Mouse (Mus musculus) macrophage (primary cell): ENCODE results near the gene Kcnh4. TPM values are rescaled to one million over a fixed set of nuclear protein-coding genes. Genes with fewer than 3 reads are reported as not detected.

Experiments used
- H3K27ac ChIP-seq: fragments of 350-480 bp; formaldehyde crosslinking; 2 replicates; pipeline ENCODE4 v1.9.0; 2021
- H3K36me3 ChIP-seq: fragments of 350-480 bp; formaldehyde crosslinking; 2 replicates; pipeline ENCODE4 v1.9.0; 2021; ENCODE audit errors: inconsistent target
- H3K4me3 ChIP-seq: fragments of 350-480 bp; formaldehyde crosslinking; 2 replicates; pipeline ENCODE4 v1.9.0; 2021; ENCODE audit errors: inconsistent target
- H3K79me2 ChIP-seq: fragments of 350-480 bp; formaldehyde crosslinking; 2 replicates; pipeline ENCODE4 v1.9.0; 2021; ENCODE audit errors: inconsistent target
- WGBS: methylation state at CpG from one replicate; pipeline ENCODE4 v1.1.7; 2026; ENCODE audit warnings: inconsistent platforms; ENCODE audit not compliant: missing documents; 5-methylcytosine and 5-hydroxymethylcytosine counted together
- polyA plus RNA-seq: library from polyadenylated mRNA; stranded (reverse); fragments of 250-400 nt; gene quantifications from 3 replicates; pipeline ENCODE4 v1.2.4, GENCODE M21; 2018; ENCODE audit warnings: inconsistent platforms

The Kcnh4 gene
- polyA plus RNA-seq, 1 experiment from 2014 or later = not detected

DNA sequence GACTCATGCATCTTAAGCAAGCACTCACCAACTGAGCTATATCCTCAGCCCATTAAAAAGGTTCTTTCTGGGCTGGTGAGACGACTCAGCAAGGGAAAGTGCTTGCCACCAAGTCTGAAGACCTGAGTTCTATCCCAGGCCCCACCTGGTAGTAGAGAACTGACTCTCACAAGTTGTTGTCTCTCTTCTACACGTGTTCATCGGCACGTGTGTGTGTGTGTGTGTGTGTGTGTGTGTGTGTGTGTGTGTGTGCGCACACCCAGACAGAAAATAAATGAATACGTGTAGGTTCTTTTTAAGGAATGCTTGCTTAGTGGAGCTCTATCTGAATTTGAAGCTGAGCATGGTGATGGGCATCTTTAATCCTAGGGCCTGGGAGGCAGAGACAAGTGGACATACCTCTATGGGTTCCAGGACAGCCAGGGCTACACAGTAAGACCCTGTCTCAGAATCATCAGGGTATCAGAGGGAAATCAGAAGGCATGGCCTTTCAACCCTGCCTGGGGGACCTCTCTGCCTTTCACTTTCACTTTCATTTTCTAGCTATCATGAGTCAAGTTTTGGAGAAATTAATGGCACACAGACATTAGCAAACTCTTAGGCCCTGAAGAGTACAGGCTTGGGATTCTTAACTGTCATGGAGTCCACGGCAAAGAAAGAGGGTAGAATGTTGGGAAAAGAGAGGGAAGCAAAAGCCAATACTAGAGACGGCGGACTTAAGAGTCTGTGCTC lies 24.4 kb downstream of the Kcnh4 start:
- peak overlapping the region; percentile 99 for H3K27ac ChIP-seq
- peak overlapping the region; percentile 100 for H3K4me3 ChIP-seq
- 57% methylated on average over 8 of the region's 9 CpGs for WGBS
- no peaks in the 10 kb centered on the region; the same call in 1 of the 2 replicates for H3K36me3 ChIP-seq
- H3K79me2 ChIP-seq = peaks cover 77% of the 10 kb centered on the region

- Histone ChIP-seq H3K36me3 (peaks cover 13% of the 10 kb centered on the region; the same call in 1 of the 2 replicates), H3K27ac (peak overlapping the region; percentile 56)
- 77% methylated on average over 6 of the region's 6 CpGs for WGBS
Measured at GRCm38 (mm10) chr11:100730477-100731205, 29.1 kb downstream of the Kcnh4 start.

GRCm38 (mm10) chr11:100729976-100730375 lies 29.8 kb downstream of the Kcnh4 start:
- 19% methylated on average over 4 of the region's 4 CpGs for WGBS
- Histone ChIP-seq H3K27ac (no peak overlapping the region), H3K4me3 (no peak overlapping the region), H3K79me2 (peaks cover 100% of the 10 kb centered on the region), H3K36me3 (peaks cover 13% of the 10 kb centered on the region; the same call in 1 of the 2 replicates)

More at GRCm38 (mm10) chr11:100730477-100731205, 29.1 kb downstream of the Kcnh4 start:
- no peak overlapping the region for H3K4me3 ChIP-seq
- peaks cover 100% of the 10 kb centered on the region for H3K79me2 ChIP-seq

GRCm38 (mm10) chr11:100728601-100729000 lies 31.1 kb downstream of the Kcnh4 start:
- H3K79me2 ChIP-seq = peaks cover 100% of the 10 kb centered on the region
- no peak overlapping the region for H3K4me3 ChIP-seq
- WGBS = 95% methylated on average over 6 of the region's 6 CpGs
- peaks cover 13% of the 10 kb centered on the region; the same call in 1 of the 2 replicates for H3K36me3 ChIP-seq
- H3K27ac ChIP-seq = no peak overlapping the region

- Histone ChIP-seq H3K27ac (no peak overlapping the region), H3K4me3 (no peak overlapping the region), H3K79me2 (peaks cover 100% of the 10 kb centered on the region), H3K36me3 (peaks cover 13% of the 10 kb centered on the region; the same call in 1 of the 2 replicates)
- WGBS = 100% methylated on average over 3 of the region's 3 CpGs
Measured at GRCm38 (mm10) chr11:100727201-100727600, 32.5 kb downstream of the Kcnh4 start.

DNA sequence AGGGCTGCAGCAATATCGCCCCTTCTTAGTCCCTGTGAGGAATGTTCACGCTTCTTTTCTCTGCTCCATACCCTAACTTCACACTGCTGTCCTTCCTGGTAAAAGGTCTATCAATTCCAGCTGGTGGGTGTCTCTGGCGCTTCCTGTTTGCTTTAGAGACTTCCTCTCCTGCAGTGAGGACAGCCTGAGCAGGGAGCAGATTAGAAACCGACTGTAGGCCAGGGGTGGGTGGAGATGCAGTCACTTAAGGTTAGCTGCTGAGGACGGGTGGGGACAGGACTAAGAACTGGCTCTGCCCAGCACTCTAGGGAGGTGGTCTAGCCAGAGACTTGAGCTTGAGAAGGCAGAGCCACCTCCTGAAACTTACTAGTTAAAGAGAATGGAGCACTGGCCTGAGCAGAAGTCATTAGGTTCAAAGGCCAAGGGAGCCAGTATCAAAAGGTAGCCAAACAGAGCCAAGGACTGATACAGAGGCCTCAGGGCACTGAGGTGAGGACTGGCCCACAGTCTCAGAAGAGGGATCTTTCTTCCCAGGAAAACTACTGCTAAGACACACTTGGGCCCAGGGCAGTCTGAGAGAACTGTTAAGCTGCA lies 34.7 kb downstream of the Kcnh4 start:
- Histone ChIP-seq H3K36me3 (peaks cover 13% of the 10 kb centered on the region; the same call in 1 of the 2 replicates), H3K4me3 (no peak overlapping the region), H3K79me2 (peaks cover 100% of the 10 kb centered on the region), H3K27ac (peak overlapping the region; percentile 88)
- 28% methylated on average over 5 of the region's 5 CpGs for WGBS

DNA sequence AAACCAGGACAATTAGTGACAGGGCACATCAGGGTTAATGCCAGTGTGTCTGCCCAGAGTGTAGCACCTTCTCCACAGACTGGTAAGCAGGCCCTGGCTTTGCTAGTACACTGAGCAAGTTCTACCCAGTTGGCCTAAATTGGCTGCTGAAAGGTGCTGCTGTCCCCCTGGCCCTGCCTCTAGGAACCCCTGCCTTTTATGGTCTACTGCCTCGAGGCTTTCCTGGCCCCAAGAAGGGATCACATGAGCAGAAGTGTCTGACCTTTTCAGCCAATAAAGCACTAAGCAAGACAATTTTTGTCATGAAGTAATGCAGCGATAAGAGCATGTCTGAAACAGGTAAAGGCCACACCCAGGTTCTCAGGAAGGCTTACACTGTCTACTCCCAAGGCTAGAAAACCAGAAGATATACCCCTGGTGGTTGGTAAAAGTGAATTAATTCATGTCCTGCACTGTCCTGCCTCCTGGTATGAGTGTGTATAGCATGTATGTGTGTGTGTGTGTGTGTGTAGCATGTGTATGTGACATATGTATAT lies 37.2 kb downstream of the Kcnh4 start:
- Histone ChIP-seq H3K4me3 (no peak overlapping the region), H3K79me2 (peaks cover 96% of the 10 kb centered on the region), H3K27ac (peak overlapping the region; percentile 94), H3K36me3 (peaks cover 9% of the 10 kb centered on the region)
- WGBS = 47% methylated on average over 2 of the region's 2 CpGs

DNA sequence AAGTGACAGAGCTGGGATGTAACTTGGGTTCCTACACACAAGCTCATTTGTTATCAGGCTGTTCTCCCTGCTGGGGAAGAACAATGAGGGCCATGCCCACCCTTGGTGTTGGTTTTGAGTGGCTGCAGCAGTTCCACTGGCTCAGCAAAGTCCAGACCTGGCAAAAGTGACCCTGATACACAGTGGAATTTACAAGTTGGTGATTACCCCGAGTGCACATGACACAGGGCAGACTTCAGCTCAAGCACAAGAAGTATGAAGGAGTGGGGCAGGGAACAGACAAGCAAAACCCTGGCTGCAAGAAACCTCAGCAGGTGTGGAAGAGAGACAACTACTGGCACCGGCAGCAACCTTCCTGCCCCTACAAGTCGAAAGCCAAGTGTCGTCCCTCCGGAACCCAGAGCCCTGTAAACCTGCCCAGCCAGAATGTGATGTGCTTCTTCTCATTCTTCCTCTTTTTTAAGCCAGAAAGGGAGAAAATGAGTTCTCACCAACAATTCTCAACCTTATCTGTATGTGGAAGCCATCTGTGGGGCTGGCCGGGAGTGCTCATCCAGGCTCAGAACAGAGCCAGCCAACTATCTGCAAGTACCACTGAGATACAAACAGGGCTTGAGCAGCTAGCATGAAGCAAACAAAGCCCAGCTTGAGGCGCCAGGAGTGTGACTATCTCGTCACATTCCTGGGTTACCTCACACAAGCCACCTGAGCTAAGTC lies 37.8 kb downstream of the Kcnh4 start:
- Histone ChIP-seq H3K27ac (peak overlapping the region; percentile 94), H3K4me3 (no peak overlapping the region), H3K36me3 (peaks cover 15% of the 10 kb centered on the region), H3K79me2 (peaks cover 96% of the 10 kb centered on the region)
- WGBS = 27% methylated on average over 8 of the region's 8 CpGs

GRCm38 (mm10) chr11:100721254-100721653 lies 38.5 kb downstream of the Kcnh4 start:
- peaks cover 22% of the 10 kb centered on the region for H3K36me3 ChIP-seq
- peak overlapping the region; percentile 94 for H3K27ac ChIP-seq
- H3K79me2 ChIP-seq = peaks cover 96% of the 10 kb centered on the region
- WGBS = 2% methylated on average over 4 of the region's 4 CpGs
- H3K4me3 ChIP-seq = no peak overlapping the region

DNA sequence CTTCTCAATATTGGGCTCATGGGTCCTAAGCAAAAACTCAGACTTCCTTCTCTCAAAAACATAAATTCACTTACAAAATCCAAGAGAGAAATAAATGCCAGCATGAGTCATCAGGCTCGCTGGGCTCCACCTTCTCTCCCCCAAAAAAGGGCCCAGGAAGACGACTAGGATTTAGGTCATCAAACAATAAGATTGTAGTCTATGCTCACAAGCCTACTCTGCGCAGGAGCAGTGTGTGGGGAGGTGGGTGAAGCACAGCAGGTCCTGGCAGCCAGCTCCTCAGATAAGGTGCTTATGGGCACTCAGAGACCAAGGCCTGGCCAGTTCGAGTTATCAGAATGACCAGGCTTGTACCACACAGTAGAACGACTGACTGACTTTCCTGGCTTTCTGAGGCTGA lies 39.4 kb downstream of the Kcnh4 start:
- 16% methylated on average over 5 of the region's 5 CpGs for WGBS
- peaks cover 96% of the 10 kb centered on the region for H3K79me2 ChIP-seq
- H3K4me3 ChIP-seq = no peak overlapping the region
- peak overlapping the region; percentile 94 for H3K27ac ChIP-seq
- H3K36me3 ChIP-seq = peaks cover 30% of the 10 kb centered on the region

DNA sequence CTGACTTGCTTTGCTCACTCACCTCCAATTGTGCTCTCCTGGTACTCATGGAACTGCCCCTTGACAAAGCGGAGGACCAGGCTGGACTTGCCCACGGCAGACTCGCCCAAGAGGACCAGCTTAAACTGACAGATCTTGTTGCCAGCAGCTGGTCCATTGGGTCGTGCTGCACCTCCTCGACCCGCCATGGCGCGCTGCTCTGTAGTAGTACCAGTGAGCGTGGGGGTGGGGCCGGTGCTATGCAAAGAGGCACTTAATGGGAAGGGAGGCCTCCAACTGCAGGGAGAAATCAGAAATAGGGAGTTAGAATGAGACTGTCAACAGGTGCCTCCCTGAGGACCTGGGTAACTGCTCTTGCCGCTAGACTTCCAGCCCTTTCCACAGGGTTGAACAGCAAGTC lies 39.8 kb downstream of the Kcnh4 start:
- 86% methylated on average over 11 of the region's 11 CpGs for WGBS
- Histone ChIP-seq H3K79me2 (peaks cover 93% of the 10 kb centered on the region), H3K36me3 (peaks cover 33% of the 10 kb centered on the region), H3K27ac (peak overlapping the region; percentile 94), H3K4me3 (no peak overlapping the region)

DNA sequence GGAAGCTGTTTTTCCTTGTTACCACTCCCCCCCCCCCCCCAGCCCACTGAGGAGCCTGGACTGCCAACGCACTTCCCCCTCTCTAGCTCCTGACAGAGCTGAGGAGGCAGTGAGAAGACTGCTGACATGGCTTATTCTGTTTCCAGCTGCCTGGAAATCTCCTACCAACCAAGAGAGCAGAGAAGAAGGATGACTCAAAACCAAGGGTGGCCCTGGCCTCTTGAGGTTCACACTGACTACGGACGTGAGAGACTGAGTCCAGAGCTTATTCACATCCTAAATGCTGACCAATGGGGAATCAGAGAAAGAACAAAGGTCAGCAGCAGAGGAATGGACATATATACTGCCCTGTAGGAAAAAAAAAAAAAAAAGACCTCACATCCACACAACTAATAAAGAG lies 40.4 kb downstream of the Kcnh4 start:
- Histone ChIP-seq H3K4me3 (no peak overlapping the region), H3K27ac (peak overlapping the region; percentile 94), H3K79me2 (peaks cover 87% of the 10 kb centered on the region), H3K36me3 (peaks cover 33% of the 10 kb centered on the region)
- WGBS = 7% methylated on average over 3 of the region's 3 CpGs

DNA sequence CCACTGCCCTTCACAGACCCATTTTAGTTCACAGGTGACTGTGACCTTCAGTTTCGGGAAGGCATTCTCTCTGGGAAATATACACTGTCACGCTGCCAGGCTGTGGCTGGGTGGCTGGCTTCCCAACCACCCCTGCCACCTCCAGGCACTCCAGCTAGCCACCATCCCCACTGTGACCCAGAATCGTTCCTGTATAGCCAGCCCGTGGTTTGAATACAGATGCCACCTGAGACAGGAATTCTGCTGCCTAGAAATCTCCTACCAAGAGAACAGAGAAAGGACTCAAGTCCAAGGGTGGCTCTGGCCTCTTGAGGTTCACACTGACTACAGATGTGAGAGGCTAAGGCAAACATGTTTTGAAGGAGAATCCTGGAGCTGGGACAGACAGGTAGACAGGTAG lies 40.9 kb downstream of the Kcnh4 start:
- Histone ChIP-seq H3K36me3 (peaks cover 33% of the 10 kb centered on the region), H3K27ac (peak overlapping the region; percentile 94), H3K4me3 (no peak overlapping the region), H3K79me2 (peaks cover 82% of the 10 kb centered on the region)
- 85% methylated on average over 4 of the region's 4 CpGs for WGBS

DNA sequence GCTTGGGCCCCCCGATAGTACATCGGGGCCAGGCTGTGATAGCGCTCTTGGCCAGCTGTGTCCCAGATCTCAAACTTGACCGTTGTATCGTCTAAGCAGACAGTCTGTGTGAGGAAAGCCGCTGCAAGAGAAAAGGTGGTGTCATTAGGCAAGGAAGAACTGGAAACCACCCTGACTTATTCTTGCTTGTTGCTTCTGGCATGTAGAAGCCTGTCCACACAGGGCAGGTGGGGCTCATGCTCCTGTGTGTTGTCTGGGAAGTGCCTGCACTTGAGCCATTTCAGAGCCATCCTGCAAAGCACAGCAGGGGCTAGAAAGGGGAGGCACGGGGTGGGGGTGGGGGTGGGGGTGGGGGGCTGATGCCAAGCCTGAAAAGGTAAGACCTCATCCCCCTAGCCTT lies 41.3 kb downstream of the Kcnh4 start:
- Histone ChIP-seq H3K36me3 (peaks cover 33% of the 10 kb centered on the region), H3K4me3 (no peak overlapping the region), H3K27ac (peak overlapping the region; percentile 94), H3K79me2 (peaks cover 78% of the 10 kb centered on the region)
- WGBS = 88% methylated on average over 7 of the region's 7 CpGs
